ENCODE assay signal across 22 mouse cellular contexts in the genomic region with DNA sequence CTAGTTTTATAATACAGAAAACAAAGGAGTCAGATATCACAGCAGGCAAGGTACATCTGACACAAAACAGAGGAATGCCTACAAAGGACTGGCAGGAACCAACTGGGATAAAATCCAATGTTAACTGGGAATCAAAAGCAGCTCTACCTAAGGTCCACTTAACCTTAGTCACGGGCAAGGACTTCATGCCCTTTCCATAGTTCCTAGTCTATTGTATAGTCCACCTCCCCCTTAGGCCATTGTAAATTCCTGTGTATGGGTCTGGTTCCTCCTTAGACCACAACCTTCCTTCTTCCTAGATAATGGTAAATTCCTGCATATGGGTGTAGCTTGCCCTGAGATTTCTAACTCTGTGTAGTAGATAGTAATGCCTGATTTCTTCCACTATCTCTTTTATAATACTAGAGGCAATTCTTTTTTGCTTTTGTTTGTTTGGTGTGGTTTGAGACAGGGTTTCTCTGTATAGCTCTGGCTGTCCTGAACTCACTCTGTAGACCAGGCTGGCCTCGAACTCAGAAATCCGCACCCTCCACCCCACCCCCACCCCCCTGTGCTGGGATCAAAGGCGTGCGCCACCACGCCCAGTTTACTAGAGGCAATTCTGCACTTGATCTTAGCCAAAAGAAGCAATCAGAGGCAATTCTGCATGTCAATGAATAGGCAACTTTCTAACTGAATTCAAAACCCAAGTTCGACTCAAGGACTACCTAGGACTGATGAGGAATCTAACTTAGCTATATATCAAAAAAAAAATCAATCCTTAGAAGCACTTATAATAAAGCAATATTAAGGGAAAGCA. TPM values are rescaled to one million over a fixed set of nuclear protein-coding genes. Genes with fewer than 3 reads are reported as not detected.
"Had no signal": no experiment of that assay in that cellular context is flagged by ENCODE, and none has a peak within 500 bp of the region (broad histone marks: within the 10 kb centered on the region; RNA-seq: fewer than 3 reads in every experiment).

No protein-coding gene starts in this region.

RNA-seq across cellular contexts. Expression of a gene that starts 22.4 kb away (rescaled TPM):
- total RNA-seq: hematopoietic stem cell, adult 5-6 weeks; layer of hippocampus, adult 18-20 months; layer of hippocampus, adult 2 months; layer of hippocampus, adult 8-10 months; layer of hippocampus, postnatal 14 days; layer of hippocampus, postnatal 25 days; layer of hippocampus, postnatal 36 days; left cerebral cortex, adult 18-20 months; left cerebral cortex, adult 2 months; left cerebral cortex, adult 8-10 months; left cerebral cortex, postnatal 10 days had no signal
- polyA plus RNA-seq: heart, embryonic 14.5 days; heart, embryonic 15.5 days; hindbrain, embryonic 10.5 days; hindbrain, embryonic 11.5 days; hindbrain, embryonic 12.5 days; hindbrain, embryonic 13.5 days; hindbrain, embryonic 14.5 days; hindbrain, embryonic 16.5 days; intestine, embryonic 14.5 days; intestine, embryonic 15.5 days; kidney, embryonic 14.5 days had no signal
